Mouse (Mus musculus) hindbrain, postnatal 0 days (tissue): ENCODE measurements at regions not wholly inside any gene's neighbourhood (a gene's known extent, or its start where the extent isn't known, plus 50 kb on each side); places are given as distances from the start of the nearest gene placed in this dataset.

Experiments used
- ATAC-seq: fragments of 200-750 bp; cut with Nextera tagmentation; 2 replicates; pipeline ENCODE4 v1.8.0; 2017; ENCODE audit warnings: mild to moderate bottlenecking, moderate TSS enrichment, moderate library complexity
- DNase-seq: peaks from one replicate; pipeline ENCODE4 v3.0.0-alpha.2; 2015; ENCODE audit warnings: low spot score
- H3K27ac ChIP-seq: fragments of 300-500 bp; sonication (generic); 2 replicates; pipeline ENCODE4 v1.5.1; 2014; ENCODE audit warnings: mild to moderate bottlenecking
- H3K27me3 ChIP-seq: fragments of 300-500 bp; sonication (generic); 2 replicates; pipeline ENCODE4 v1.6.1; 2014; ENCODE audit warnings: low read length, mixed read lengths; ENCODE audit not compliant: insufficient read depth
- H3K36me3 ChIP-seq: fragments of 300-500 bp; sonication (generic); 2 replicates; pipeline ENCODE4 v1.6.1; 2014; ENCODE audit warnings: low read length, mixed read lengths; ENCODE audit not compliant: insufficient read depth
- H3K4me1 ChIP-seq: fragments of 300-500 bp; sonication (generic); 2 replicates; pipeline ENCODE4 v1.6.1; 2014; ENCODE audit warnings: antibody characterized with exemption, low read length, mixed read lengths; ENCODE audit not compliant: insufficient read depth
- H3K4me2 ChIP-seq: fragments of 300-500 bp; sonication (generic); 2 replicates; pipeline ENCODE4 v1.6.1; 2014; ENCODE audit warnings: low read depth, mild to moderate bottlenecking, low read length, moderate library complexity, mixed read lengths
- H3K4me3 ChIP-seq: fragments of 300-500 bp; sonication (generic); 2 replicates; pipeline ENCODE4 v1.5.1; 2014; ENCODE audit warnings: low read length
- H3K9ac ChIP-seq: fragments of 300-500 bp; sonication (generic); replicated peaks from 2 replicates; pipeline ENCODE4 v1.6.1; 2014; ENCODE audit warnings: mild to moderate bottlenecking, low read length, moderate library complexity, mixed read lengths
- H3K9me3 ChIP-seq: fragments of 300-500 bp; sonication (generic); 2 replicates; pipeline ENCODE4 v1.6.1; 2016; ENCODE audit warnings: low read length, mixed read lengths
- CTCF ChIP-seq: IDR thresholded peaks from 2 replicates; pipeline ENCODE4 v1.5.1; 2016; ENCODE audit warnings: antibody characterized with exemption, control low read depth, low read depth
- WGBS: fragments of 180-500 bp; shearing (Covaris S2); extraction: QIAGEN DNeasy Blood & Tissue Kit; methylation state at CpG from one replicate; pipeline ENCODE4 v1.1.7; 2014; 5-methylcytosine and 5-hydroxymethylcytosine counted together

DNA sequence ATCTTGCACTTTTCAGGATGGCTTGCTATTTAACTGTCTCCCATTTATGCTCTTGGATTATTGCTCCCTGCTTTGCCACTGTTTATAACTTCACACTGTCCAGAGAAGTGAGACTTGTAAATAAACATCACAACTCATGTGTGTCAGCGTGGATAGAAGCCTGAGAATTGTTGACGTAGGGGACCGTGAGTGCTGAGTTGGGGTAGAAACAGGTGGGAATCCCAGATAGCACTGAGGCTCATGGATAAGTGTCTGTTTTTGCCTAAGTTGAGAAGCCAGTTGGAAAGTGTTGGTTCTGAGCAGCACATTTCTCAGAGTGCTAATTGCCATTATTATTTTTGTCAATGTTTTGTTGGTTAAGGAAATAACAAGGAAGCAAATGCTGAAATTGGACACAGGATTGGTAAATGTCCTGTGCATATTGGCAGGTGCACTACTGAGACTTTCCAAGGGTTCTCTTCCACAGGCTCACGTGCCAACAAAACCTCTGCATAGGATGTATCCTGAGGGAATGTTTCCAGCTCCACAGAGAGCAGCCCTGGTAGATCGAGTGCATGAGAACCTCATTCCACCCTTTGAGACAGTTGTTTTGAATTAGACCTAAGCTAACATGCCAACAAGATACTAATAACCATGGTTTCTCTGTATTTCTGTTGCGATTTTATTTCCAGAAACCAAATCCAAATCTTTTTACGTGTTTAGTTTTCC is 74.3 kb upstream of the Grb10 start:
- no peak for TF ChIP-seq CTCF
- no peak overlapping the region for H3K4me3 ChIP-seq
- no peaks in the 10 kb centered on the region for H3K27me3 ChIP-seq
- H3K27ac ChIP-seq = no peak overlapping the region
- H3K9me3 ChIP-seq = no peaks in the 10 kb centered on the region
- ATAC-seq (no peak), DNase-seq (no peak)
- WGBS = 84% methylated on average over 7 of the region's 7 CpGs
- no peak overlapping the region for H3K9ac ChIP-seq
- no peak overlapping the region for H3K4me2 ChIP-seq
- no peaks in the 10 kb centered on the region for H3K36me3 ChIP-seq
- no peaks in the 10 kb centered on the region for H3K4me1 ChIP-seq

DNA sequence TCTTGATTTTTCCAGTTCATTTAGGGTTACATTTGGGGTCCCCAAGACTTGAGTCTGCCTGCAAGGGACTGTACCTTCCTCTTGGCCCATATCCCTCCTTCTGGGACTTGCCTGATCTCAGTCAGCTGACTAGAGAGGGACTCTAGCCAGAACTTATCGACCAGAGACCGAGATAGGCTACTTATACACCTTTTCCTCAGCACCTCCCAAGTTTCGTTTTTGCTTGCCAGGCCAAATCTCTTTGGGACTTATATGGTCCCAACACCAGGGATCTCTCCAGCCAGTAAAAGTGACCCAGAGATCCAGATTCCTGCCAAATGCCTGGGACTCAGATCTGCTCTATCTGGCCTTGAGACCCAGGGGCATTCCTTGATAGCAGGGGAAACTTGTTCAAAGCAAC is 69.2 kb upstream of the Grb10 start:
- no peaks in the 10 kb centered on the region for H3K9me3 ChIP-seq
- no peak overlapping the region for H3K27ac ChIP-seq
- 90% methylated on average over 3 of the region's 3 CpGs for WGBS
- H3K4me1 ChIP-seq = no peaks in the 10 kb centered on the region
- H3K9ac ChIP-seq = no peak overlapping the region
- no peak overlapping the region for H3K4me2 ChIP-seq
- no peak overlapping the region for H3K4me3 ChIP-seq
- no peaks in the 10 kb centered on the region for H3K36me3 ChIP-seq
- ATAC-seq = no peak
- no peak for DNase-seq
- no peak for TF ChIP-seq CTCF
- H3K27me3 ChIP-seq = no peaks in the 10 kb centered on the region

DNA sequence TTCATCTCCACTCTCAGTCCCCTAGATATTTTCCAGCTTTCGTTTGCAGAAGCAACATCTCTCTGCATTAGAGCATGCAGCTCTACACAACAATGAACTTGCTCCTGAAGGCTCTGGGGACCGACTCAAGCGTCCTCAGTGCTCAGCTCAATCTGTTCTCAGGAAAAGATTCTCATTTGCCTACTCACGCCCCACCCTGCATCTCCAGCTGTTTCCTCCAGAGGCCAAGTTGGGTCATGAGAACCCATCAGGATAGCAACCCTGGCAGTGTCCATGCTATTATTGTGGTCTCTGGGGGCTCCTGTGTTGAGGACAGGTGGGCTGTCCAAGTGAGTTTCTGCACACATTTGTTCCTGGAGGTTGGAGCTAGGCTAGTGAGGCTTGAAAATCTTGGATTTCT is 52.5 kb upstream of the Grb10 start:
- Histone ChIP-seq H3K36me3 (no peaks in the 10 kb centered on the region), H3K27me3 (no peaks in the 10 kb centered on the region), H3K4me3 (no peak overlapping the region), H3K9me3 (no peaks in the 10 kb centered on the region), H3K9ac (no peak overlapping the region), H3K4me2 (no peak overlapping the region), H3K4me1 (no peaks in the 10 kb centered on the region), H3K27ac (no peak overlapping the region)
- no peak for ATAC-seq
- 68% methylated on average over 4 of the region's 4 CpGs for WGBS
- no peak for TF ChIP-seq CTCF
- peak; percentile 2 for DNase-seq

DNA sequence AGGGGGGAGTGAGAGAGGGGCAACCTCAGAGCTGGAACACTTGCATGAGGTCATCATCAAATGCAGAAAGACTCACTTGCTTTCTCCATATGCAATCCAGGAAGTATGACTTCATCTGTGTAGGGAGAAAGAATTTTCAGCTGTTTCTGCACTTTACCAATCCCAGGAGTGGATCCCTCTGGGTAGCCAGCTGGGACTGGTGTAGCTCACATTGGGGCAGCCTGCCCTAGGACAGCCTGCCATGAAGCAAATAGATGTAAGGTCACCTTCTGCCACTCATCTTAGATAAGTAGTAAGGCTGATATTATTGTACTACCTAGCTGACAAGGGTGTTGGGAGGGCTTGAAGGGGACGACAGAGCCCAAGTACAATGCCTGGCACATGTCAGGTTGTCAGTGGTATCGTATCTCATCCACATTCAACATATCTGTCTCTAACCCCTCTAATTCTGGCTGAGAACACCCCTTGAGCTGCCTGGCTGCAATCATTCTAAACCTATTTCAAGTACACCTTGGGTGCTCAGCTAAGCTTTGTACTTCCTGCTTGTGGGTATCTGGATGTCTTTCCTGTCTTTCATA is 51.4 kb upstream of the Grb10 start:
- no peaks in the 10 kb centered on the region for H3K4me1 ChIP-seq
- H3K27me3 ChIP-seq = no peaks in the 10 kb centered on the region
- H3K4me2 ChIP-seq = no peak overlapping the region
- DNase-seq = no peak
- H3K27ac ChIP-seq = no peak overlapping the region
- no peak for ATAC-seq
- H3K9ac ChIP-seq = no peak overlapping the region
- H3K36me3 ChIP-seq = no peaks in the 10 kb centered on the region
- no peak for TF ChIP-seq CTCF
- 96% methylated on average over 2 of the region's 2 CpGs for WGBS
- no peak overlapping the region for H3K4me3 ChIP-seq
- no peaks in the 10 kb centered on the region for H3K9me3 ChIP-seq
